Mouse (Mus musculus) ovary, postnatal 36 days (tissue): ENCODE data around the gene Tma7.
A peak's percentile ranks its signal among the peaks of the same experiment; 100 is the strongest.

ENCODE experiments used
- DNase-seq: peaks from one replicate; pipeline ENCODE4 v3.0.0; 2022; ENCODE audit warnings: low spot score, mixed read lengths

The Tma7 gene

GRCm38 (mm10) chr9:109102541-109102940 is 20.2 kb upstream of the Tma7 start:
- DNase-seq: no peak

- no peak for DNase-seq
These were observed 19.6 kb upstream of the Tma7 start for GRCm38 (mm10) chr9:109101933-109102445.

GRCm38 (mm10) chr9:109100307-109100928 is 18.0 kb upstream of the Tma7 start:
- DNase-seq: no peak

GRCm38 (mm10) chr9:109098969-109099368 is 16.6 kb upstream of the Tma7 start:
- peak; percentile 75 for DNase-seq

GRCm38 (mm10) chr9:109098366-109098765 is 16.0 kb upstream of the Tma7 start:
- DNase-seq: no peak

- peak; percentile 65 for DNase-seq
These were observed 15.4 kb upstream of the Tma7 start for GRCm38 (mm10) chr9:109097831-109098230.

GRCm38 (mm10) chr9:109097291-109097690 is 14.9 kb upstream of the Tma7 start:
- no peak for DNase-seq

GRCm38 (mm10) chr9:109096856-109097255 is 14.5 kb upstream of the Tma7 start:
- no peak for DNase-seq

GRCm38 (mm10) chr9:109096251-109096661 is 13.9 kb upstream of the Tma7 start:
- DNase-seq: no peak

GRCm38 (mm10) chr9:109095137-109095982 is 13.0 kb upstream of the Tma7 start, which contains the start of gene Plxnb1:
Gene Plxnb1 (plus strand): TSS chr9:109095389.
- DNase-seq: peak; percentile 80

GRCm38 (mm10) chr9:109094553-109095136 is 12.3 kb upstream of the Tma7 start:
- DNase-seq: no peak

GRCm38 (mm10) chr9:109093786-109094552 is 11.6 kb upstream of the Tma7 start:
- DNase-seq: no peak

- no peak for DNase-seq
These were observed 10.4 kb upstream of the Tma7 start for GRCm38 (mm10) chr9:109092799-109093198.

- no peak for DNase-seq
These were observed 9.4 kb upstream of the Tma7 start for GRCm38 (mm10) chr9:109091802-109092201.

- no peak for DNase-seq
These were observed 8.1 kb upstream of the Tma7 start for GRCm38 (mm10) chr9:109090446-109090845.

- peak; percentile 30 for DNase-seq
These were observed 5.6 kb upstream of the Tma7 start for GRCm38 (mm10) chr9:109087987-109088386.

GRCm38 (mm10) chr9:109084922-109085321 is 2.5 kb upstream of the Tma7 start:
- no peak for DNase-seq

GRCm38 (mm10) chr9:109081749-109082123 is 651 bp downstream of the Tma7 start:
- DNase-seq: no peak

GRCm38 (mm10) chr9:109080516-109080915 is 1.9 kb downstream of the Tma7 start:
- DNase-seq: no peak

- peak; percentile 90 for DNase-seq
These were observed 8.5 kb downstream of the Tma7 start, which contains the start of gene Atrip for GRCm38 (mm10) chr9:109073661-109074573. Gene Atrip (minus strand): TSS chr9:109074124.
